Mouse (Mus musculus) thymus, postnatal 0 days (tissue): ENCODE measurements around the gene Gga2. TPM values are rescaled to one million over a fixed set of nuclear protein-coding genes. Genes with fewer than 3 reads are reported as not detected.

Experiments used
- DNase-seq: peaks from one replicate; pipeline ENCODE4 v3.0.0-alpha.2; 2015; ENCODE audit warnings: low spot score
- polyA plus RNA-seq: library from polyadenylated mRNA; unstranded; fragments of >200 nt; fragmentation: Nextera tagmentation; extraction: Ambion mirVana; gene quantifications from 2 replicates; pipeline ENCODE4 v1.2.1, GENCODE M21; 2015

Gga2 gene
- polyA plus RNA-seq, 1 experiment from 2014 or later: 27.9 TPM

DNA sequence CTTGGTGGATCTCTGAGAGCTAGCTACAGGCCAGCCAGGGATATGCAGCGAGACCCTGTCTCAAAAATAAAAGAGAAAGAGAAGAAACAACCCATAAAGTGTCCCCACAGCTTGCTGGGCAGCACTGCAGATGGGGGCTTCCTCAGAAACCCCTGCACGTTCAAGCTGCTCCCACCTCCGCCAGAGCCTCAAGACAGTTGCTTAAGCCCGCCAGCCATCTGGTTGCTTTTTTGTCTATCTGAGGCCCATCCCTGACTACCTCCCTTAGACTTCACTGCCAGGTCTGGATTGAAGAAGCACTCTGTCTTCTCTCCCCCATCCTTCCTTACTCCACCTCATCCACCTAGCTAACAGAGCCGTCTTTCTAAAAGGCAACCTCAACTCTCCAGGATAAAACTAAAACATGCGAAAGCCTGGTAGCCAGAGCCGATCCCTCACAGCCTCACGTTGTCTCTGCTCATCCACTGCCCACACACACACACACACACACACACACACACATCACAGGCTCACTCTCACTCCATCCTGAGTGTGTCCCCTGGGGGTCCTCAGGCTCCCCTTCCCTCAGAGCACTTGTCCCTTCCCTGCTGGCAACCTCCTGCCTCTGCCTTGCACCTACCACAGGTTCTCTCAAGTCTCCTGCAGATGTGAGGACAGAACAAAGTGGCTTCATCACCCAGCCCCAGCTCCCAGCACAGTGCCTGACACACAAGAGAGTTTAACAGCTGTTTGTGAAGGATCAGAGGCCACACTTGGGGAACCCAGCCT is 82.7 kb downstream of the Gga2 start:
- DNase-seq: no peak

DNA sequence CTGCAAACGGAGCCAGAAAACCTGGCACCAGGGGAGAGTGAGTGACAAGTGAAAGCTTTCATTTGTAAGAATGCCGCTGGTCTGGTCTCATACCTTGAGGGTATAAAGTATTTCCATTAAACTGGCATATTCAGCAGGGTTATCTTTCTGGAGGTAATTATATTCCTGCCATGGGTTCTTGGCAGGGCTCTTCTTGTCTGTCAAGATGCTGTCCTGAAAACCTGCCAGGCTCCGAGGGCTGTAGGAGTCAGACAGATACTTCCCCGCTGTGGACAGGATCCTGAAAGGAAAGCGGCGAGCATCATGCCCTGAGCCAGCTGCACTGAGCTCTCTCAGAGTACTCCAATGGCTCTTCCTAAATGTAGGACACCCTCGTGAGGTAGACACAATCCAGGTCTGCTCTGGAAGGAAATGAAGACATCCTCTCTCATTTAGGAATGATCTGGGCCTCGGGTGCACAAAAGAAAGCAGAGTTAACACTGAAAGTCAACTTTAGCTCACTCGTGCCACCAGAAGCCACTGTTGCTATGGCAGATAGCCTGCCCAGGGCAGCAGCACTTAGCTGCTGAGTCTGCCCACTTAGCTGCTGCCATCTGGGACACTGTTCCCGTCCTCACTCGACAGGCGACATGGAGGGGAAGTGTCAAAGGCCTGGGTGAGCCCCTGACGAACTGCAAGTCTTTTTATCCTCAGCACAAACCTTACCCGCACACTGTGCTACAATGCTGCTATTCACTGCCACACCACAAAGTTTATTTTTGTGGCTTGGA is 84.0 kb downstream of the Gga2 start:
- DNase-seq: no peak

Other genes starting within 250 kb of the Gga2 start
- gene Scnn1b, start 156.2 kb downstream of the Gga2 start, polyA plus RNA-seq: 0.30 and 0.46 TPM in 2 replicates
- gene Cog7, start 39.5 kb downstream of the Gga2 start, polyA plus RNA-seq: 5.5 and 10.9 TPM in 2 replicates
- 37.5 and 39.5 TPM in 2 replicates for gene Ubfd1, start 46.0 kb upstream of the Gga2 start, polyA plus RNA-seq
- 8.9 and 9.2 TPM in 2 replicates for gene Ears2, start 46.0 kb upstream of the Gga2 start, polyA plus RNA-seq
- gene Ndufab1, start 80.7 kb upstream of the Gga2 start, polyA plus RNA-seq: 641 and 688 TPM in 2 replicates
- gene Palb2, start 111.8 kb upstream of the Gga2 start, polyA plus RNA-seq: 16.5 and 16.9 TPM in 2 replicates
- gene Dctn5, start 111.8 kb upstream of the Gga2 start, polyA plus RNA-seq: 108 TPM in 2 replicates
- 125 and 129 TPM in 2 replicates for gene Plk1, start 138.2 kb upstream of the Gga2 start, polyA plus RNA-seq
- 0.08 and 0.10 TPM in 2 replicates for gene Ern2, start 165.0 kb upstream of the Gga2 start, polyA plus RNA-seq
- gene Chp2, start 198.3 kb upstream of the Gga2 start, polyA plus RNA-seq: 0.64 and 0.75 TPM in 2 replicates